Mouse (Mus musculus) E14TG2a.4 (cell line): ENCODE measurements at regions not wholly inside any gene's neighbourhood (a gene's known extent, or its start where the extent isn't known, plus 50 kb on each side); places are given as distances from the start of the nearest gene placed in this dataset.

ENCODE experiments used
- CTCF ChIP-seq: conservative IDR thresholded peaks from 2 replicates; pipeline ENCODE4 v1.5.1; 2014; ENCODE audit warnings: low read length
- NANOG ChIP-seq: IDR thresholded peaks from 2 replicates; pipeline ENCODE4 v1.6.1; 2014; ENCODE audit warnings: borderline replicate concordance, low read length, mixed read lengths
- POU5F1 ChIP-seq: IDR thresholded peaks from 2 replicates; pipeline ENCODE4 v1.6.1; 2014; ENCODE audit warnings: low read length, borderline replicate concordance

DNA sequence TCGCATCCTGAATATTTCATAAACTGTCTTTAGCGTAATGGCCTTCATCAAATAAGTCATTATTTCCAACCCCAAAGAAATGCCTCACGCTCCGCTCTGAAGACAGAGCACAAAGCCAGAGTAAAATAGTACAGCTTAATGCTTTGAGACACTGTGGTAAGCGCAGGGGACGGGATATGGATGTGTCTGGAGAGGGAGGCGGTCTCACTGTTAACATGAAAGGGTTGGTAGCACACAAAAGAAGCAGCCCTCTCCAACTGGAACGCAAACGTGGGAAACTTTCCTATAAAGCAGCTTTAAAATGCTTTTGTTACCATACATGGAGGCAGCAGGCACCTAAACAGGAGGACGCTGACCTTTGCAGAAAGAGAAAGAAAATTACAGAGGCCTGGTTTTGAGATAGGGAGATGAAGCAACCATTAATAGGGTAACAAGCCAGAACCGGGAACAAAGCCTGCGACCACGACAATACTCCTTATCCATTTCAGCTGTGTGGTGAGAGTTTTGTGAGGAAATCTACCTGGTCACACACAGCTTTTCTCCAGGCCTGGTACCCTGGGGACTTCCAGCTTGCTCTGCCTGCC, 284.8 kb upstream of the Map3k7 start:
- TF ChIP-seq CTCF (no peak), POU5F1 (no peak), NANOG (no peak)
